Mouse (Mus musculus) embryonic facial prominence, embryonic 15.5 days (tissue): ENCODE results near the gene Dstn. TPM values are rescaled to one million over a fixed set of nuclear protein-coding genes. Genes with fewer than 3 reads are reported as not detected.

Experiments used
- ATAC-seq: fragments of 200-750 bp; cut with Nextera tagmentation; 2 replicates; pipeline ENCODE4 v1.8.0; 2017; ENCODE audit warnings: low read depth, moderate TSS enrichment; ENCODE audit not compliant: insufficient number of reproducible peaks, low FRiP score, low TSS enrichment
- H3K27ac ChIP-seq: fragments of 300-500 bp; sonication (generic); replicated peaks from 2 replicates; pipeline ENCODE4 v1.5.1; 2015; ENCODE audit warnings: mild to moderate bottlenecking, inconsistent platforms
- H3K27me3 ChIP-seq: fragments of 300-500 bp; sonication (generic); 2 replicates; pipeline ENCODE4 v1.6.1; 2015; ENCODE audit warnings: inconsistent platforms
- H3K36me3 ChIP-seq: fragments of 300-500 bp; sonication (generic); 2 replicates; pipeline ENCODE4 v1.6.1; 2015; ENCODE audit warnings: mild to moderate bottlenecking, inconsistent platforms
- H3K4me1 ChIP-seq: fragments of 300-500 bp; sonication (generic); 2 replicates; pipeline ENCODE4 v1.6.1; 2015; ENCODE audit warnings: inconsistent platforms
- H3K4me2 ChIP-seq: fragments of 300-500 bp; sonication (generic); replicated peaks from 2 replicates; pipeline ENCODE4 v1.6.1; 2015; ENCODE audit warnings: mild to moderate bottlenecking, inconsistent platforms
- H3K4me3 ChIP-seq: fragments of 300-500 bp; sonication (generic); replicated peaks from 2 replicates; pipeline ENCODE4 v1.5.1; 2015; ENCODE audit warnings: mild to moderate bottlenecking, inconsistent platforms
- H3K9ac ChIP-seq: fragments of 300-500 bp; sonication (generic); 2 replicates; pipeline ENCODE4 v1.6.1; 2015; ENCODE audit warnings: inconsistent platforms
- H3K9me3 ChIP-seq: fragments of 300-500 bp; sonication (generic); replicated peaks from 2 replicates; pipeline ENCODE4 v1.6.1; 2016; ENCODE audit warnings: inconsistent platforms
- WGBS: fragments of 180-500 bp; shearing (Covaris S2); methylation state at CpG from one replicate; pipeline ENCODE4 v1.1.7; 2015; 5-methylcytosine and 5-hydroxymethylcytosine counted together
- polyA plus RNA-seq: library from polyadenylated mRNA; unstranded; fragments of >200 nt; fragmentation: Nextera tagmentation; extraction: Ambion mirVana; gene quantifications from 2 replicates; pipeline ENCODE4 v1.2.1, GENCODE M21; 2015

Gene Dstn
- polyA plus RNA-seq: 403 and 440 TPM in 2 replicates

DNA sequence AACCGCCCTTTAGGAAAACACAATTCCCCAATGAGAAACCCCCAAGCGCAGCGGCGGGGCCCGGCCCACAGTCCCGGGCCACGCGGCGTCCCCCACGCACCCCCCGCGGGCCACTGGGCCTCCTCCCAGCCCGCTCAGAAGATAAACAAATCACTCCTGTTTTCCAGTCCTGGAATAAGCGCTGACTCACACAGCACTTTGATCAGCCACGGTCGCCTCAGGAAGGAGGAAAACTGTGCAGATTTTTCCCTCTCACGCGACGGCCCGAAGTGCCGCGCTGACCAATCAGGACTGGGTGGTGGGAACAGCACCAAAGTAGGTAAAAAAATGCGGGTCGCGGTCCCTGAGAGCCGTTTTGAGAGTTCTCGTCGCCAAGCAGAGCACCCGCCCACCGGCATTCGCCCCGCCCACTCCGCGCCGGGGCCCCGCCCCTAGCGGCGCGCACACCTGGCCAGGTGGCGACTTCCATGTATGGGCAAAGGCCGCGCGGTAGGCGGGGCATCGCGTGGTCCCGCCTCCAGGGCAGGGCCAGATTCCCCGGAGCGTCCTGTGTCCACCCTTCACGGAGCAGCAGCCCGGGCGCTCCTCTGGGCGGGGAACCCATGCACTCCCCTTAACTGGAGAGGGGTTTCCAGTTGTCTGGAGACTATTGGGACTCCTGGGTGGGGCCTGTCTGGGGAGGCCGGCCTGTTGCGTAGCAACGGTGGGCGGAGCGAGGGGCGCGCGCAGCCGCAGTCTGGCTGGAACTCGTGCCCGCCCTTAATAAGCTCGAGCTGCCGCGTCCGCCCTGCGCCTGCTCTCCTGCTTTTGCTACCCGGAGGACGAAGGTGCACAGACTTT, at the start of gene Dstn:
TSS of gene Dstn (plus strand) at position 561 of the 840 bp plus-strand sequence.
- no peaks in the 10 kb centered on the region for H3K27me3 ChIP-seq
- H3K36me3 ChIP-seq: no peaks in the 10 kb centered on the region
- peak; percentile 98 for ATAC-seq
- peak within 1 kb of the TSS; percentile 91 for H3K4me3 ChIP-seq
- H3K9me3 ChIP-seq: no peaks in the 10 kb centered on the region
- H3K4me1 ChIP-seq: peaks cover 26% of the 10 kb centered on the region
- peak within 1 kb of the TSS; percentile 84 for H3K9ac ChIP-seq
- under 1% methylated on average over 71 of the region's 71 CpGs for WGBS
- peak within 1 kb of the TSS; percentile 99 for H3K27ac ChIP-seq
- H3K4me2 ChIP-seq: peak within 1 kb of the TSS; percentile 61

DNA sequence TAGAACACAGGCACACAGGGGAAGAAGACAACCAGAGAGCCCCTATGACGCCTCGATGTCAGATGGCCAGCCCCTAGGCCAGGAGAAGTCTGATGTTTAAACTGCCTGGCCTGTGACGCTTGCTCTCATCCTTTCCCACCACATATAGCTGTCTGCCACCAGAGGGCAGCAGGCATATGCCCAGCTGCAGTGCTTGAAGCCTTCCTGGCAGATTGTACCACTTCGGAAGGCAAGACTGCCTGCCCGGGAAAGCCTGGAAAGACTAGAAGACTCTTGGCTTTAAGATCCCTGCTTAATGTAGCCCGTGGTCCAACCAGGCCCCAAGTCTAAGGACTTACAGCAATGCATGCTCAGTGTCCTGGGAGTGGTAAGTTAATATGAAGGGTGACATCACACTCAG, 47.8 kb upstream of the Dstn start:
- H3K4me3 ChIP-seq: no peak overlapping the region
- ATAC-seq: 0 out of 2 replicates have a peak, but pooled peaks have one; percentile 20
- peaks cover 12% of the 10 kb centered on the region for H3K4me1 ChIP-seq
- no peaks in the 10 kb centered on the region for H3K36me3 ChIP-seq
- 3% methylated on average over 6 of the region's 6 CpGs for WGBS
- peak overlapping the region; percentile 32 for H3K4me2 ChIP-seq
- no peak overlapping the region for H3K27ac ChIP-seq
- no peak overlapping the region for H3K9ac ChIP-seq
- H3K27me3 ChIP-seq: no peaks in the 10 kb centered on the region
- H3K9me3 ChIP-seq: no peaks in the 10 kb centered on the region

DNA sequence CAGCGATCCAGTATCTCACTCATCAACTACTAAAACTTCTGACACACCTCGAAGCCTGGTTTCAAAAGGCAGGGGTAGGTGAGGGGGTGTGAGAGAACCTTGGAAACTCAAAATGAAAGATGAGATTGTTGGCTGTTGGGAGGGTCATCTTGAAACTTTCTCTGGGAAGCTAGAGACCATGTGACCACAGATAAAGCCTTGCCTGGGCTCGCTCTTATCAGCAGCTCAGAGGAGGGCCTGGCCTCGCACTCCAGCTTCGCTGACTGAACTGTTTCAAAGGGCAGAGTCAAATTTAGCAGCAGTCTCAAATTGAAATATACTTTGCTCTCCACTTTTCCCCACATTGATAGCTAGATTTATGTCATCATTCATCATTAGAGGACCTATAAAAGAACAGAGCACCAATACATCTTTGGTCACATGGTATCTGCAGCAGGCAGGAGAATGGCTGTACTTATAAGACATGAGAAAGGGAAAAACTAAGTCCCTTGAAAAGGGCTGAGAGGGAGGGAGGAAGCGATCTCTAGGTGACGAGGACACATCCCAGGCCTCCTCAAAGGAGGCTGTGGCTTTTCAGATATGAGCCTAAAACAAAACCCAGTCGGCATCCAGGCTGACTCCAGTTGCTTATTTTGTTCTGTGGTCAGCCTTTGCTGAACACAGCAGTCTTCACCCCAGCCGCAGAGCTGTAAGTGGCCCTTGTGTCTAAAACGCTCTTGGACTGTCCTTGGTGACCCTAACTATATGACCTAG, 44.0 kb upstream of the Dstn start:
- Histone ChIP-seq H3K27me3 (no peaks in the 10 kb centered on the region), H3K4me3 (no peak overlapping the region), H3K9me3 (no peaks in the 10 kb centered on the region), H3K9ac (no peak overlapping the region), H3K4me2 (no peak overlapping the region), H3K4me1 (peaks cover 7% of the 10 kb centered on the region; the same call in 1 of the 2 replicates), H3K27ac (no peak overlapping the region), H3K36me3 (no peaks in the 10 kb centered on the region)
- ATAC-seq: peak; percentile 54; the same call in 1 of the 2 replicates
- WGBS: 67% methylated on average over 10 of the region's 10 CpGs

- Histone ChIP-seq H3K4me1 (no peaks in the 10 kb centered on the region), H3K27me3 (no peaks in the 10 kb centered on the region), H3K4me3 (no peak overlapping the region), H3K27ac (no peak overlapping the region), H3K9ac (no peak overlapping the region), H3K4me2 (no peak overlapping the region), H3K9me3 (no peaks in the 10 kb centered on the region), H3K36me3 (no peaks in the 10 kb centered on the region)
- WGBS: 61% methylated on average over 1 of the region's 1 CpGs
- ATAC-seq: no peak
These were observed 39.1 kb upstream of the Dstn start for GRCm38 (mm10) chr2:143876026-143876425.

- no peaks in the 10 kb centered on the region for H3K4me1 ChIP-seq
- H3K36me3 ChIP-seq: no peaks in the 10 kb centered on the region
- H3K4me3 ChIP-seq: no peak overlapping the region
- ATAC-seq: no peak
- no peaks in the 10 kb centered on the region for H3K27me3 ChIP-seq
- WGBS: 54% methylated on average over 4 of the region's 4 CpGs
- no peak overlapping the region for H3K27ac ChIP-seq
- no peaks in the 10 kb centered on the region for H3K9me3 ChIP-seq
- no peak overlapping the region for H3K4me2 ChIP-seq
- no peak overlapping the region for H3K9ac ChIP-seq
These were observed 38.0 kb upstream of the Dstn start for GRCm38 (mm10) chr2:143876929-143877632.

DNA sequence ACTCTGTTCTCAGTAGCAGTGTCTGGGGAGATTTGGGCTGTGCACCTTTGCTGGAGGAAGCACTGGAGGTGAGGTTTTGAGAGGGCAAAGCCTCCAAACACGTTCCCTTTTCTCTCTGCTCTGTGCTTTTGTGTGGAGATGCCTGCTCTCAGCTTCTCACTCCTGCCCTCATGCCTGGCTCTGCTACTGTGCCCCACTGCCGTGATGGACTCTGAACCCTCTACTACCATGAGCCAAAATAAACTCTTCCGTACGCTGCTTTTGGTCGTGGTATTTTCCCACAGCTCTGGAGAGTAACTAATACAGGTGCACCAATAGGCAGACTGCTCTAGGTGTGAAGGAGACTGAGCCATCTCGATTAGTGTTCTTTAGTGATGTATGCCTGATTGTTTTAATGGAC, 35.8 kb upstream of the Dstn start:
- H3K9me3 ChIP-seq: no peaks in the 10 kb centered on the region
- H3K4me1 ChIP-seq: no peaks in the 10 kb centered on the region
- no peak overlapping the region for H3K27ac ChIP-seq
- no peaks in the 10 kb centered on the region for H3K27me3 ChIP-seq
- H3K4me2 ChIP-seq: no peak overlapping the region
- WGBS: 85% methylated on average over 6 of the region's 6 CpGs
- H3K36me3 ChIP-seq: no peaks in the 10 kb centered on the region
- no peak overlapping the region for H3K4me3 ChIP-seq
- no peak overlapping the region for H3K9ac ChIP-seq
- no peak for ATAC-seq

- H3K4me3 ChIP-seq: no peak overlapping the region
- H3K9ac ChIP-seq: no peak overlapping the region
- no peaks in the 10 kb centered on the region for H3K27me3 ChIP-seq
- H3K4me1 ChIP-seq: no peaks in the 10 kb centered on the region
- no peaks in the 10 kb centered on the region for H3K9me3 ChIP-seq
- no peak overlapping the region for H3K27ac ChIP-seq
- WGBS: 84% methylated on average over 4 of the region's 4 CpGs
- no peak overlapping the region for H3K4me2 ChIP-seq
- no peaks in the 10 kb centered on the region for H3K36me3 ChIP-seq
- no peak for ATAC-seq
These were observed 33.1 kb upstream of the Dstn start for GRCm38 (mm10) chr2:143882002-143882401.

GRCm38 (mm10) chr2:143882606-143883288, 32.4 kb upstream of the Dstn start:
- H3K9ac ChIP-seq: no peak overlapping the region
- 75% methylated on average over 10 of the region's 10 CpGs for WGBS
- H3K9me3 ChIP-seq: no peaks in the 10 kb centered on the region

DNA sequence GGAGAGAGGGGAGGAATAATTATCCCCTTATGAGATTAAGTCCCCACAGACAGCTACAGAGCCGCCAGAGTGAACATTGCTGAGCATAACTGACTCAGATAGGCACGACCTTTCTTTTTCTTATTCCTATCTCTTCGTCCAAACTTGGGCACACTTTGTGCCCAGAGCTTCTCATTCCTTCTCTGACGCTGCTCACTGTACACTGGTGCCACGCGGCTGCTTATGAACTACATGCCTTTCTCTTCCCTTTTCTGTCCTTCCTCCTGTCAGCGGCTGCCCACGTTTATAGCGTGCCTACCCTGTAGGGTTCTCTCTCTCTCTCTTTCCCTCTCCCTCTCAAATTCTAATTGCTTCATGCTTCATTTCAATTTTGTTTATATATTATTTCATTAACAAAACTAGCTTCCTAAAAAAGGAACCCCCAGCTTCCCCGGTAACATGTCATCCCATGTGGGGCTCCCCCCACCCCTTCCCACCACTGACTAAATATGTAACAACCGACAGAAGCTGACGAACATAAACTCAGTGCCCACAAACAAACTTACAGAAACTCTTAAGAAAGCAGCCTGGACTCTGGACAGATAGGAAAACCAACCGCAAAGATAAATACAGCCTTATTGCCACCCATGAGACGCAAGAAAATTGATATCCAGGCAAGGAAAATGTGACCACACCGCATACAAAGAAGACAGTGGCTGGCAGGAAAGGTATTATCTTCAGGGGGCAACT, 25.8 kb upstream of the Dstn start:
- Histone ChIP-seq H3K27me3 (no peaks in the 10 kb centered on the region), H3K4me2 (peak overlapping the region; percentile 32), H3K4me3 (0 out of 2 replicates have a peak overlapping the region, but pooled peaks have one; percentile 6), H3K9ac (no peak overlapping the region), H3K27ac (peak overlapping the region; percentile 81), H3K4me1 (no peaks in the 10 kb centered on the region), H3K36me3 (no peaks in the 10 kb centered on the region), H3K9me3 (no peaks in the 10 kb centered on the region)
- 67% methylated on average over 15 of the region's 15 CpGs for WGBS
- ATAC-seq: peak; percentile 29; the same call in 1 of the 2 replicates

More at GRCm38 (mm10) chr2:143882606-143883288, 32.4 kb upstream of the Dstn start:
- Histone ChIP-seq H3K4me1 (no peaks in the 10 kb centered on the region), H3K4me3 (no peak overlapping the region), H3K4me2 (no peak overlapping the region), H3K27ac (no peak overlapping the region), H3K27me3 (no peaks in the 10 kb centered on the region), H3K36me3 (no peaks in the 10 kb centered on the region)
- ATAC-seq: no peak

DNA sequence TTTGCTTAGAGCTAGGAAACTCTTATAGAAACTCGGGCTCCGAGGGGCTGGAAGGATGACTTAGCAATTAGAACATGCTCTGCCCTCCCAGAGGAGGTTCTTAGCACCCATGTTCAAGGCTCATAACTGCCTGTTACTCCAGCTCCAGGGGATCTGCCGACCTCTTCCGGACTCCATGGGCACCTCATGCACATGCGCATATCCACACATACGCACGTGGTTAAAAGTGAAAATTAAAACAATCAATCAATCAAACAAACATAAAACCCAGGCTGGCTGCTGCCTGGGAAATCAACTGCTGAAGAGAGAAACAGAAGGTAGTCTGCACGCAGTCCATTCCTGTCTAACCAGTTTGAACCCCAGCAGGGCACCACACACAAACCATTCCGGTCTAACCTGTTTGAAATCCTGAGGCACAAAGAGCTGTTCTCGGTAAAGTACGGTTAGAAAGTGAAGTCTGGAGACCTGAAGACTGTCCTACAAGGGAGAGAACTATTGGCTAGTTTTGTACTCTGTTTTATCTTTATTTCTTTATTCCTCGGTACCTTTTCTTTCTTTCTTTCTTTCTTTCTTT, 25.2 kb upstream of the Dstn start:
- Histone ChIP-seq H3K27me3 (no peaks in the 10 kb centered on the region), H3K27ac (peak overlapping the region; percentile 81), H3K9me3 (no peaks in the 10 kb centered on the region), H3K36me3 (no peaks in the 10 kb centered on the region), H3K9ac (no peak overlapping the region; the same call in 1 of the 2 replicates), H3K4me2 (peak overlapping the region; percentile 32), H3K4me1 (no peaks in the 10 kb centered on the region), H3K4me3 (0 out of 2 replicates have a peak overlapping the region, but pooled peaks have one; percentile 6)
- peak; percentile 65; the same call in 1 of the 2 replicates for ATAC-seq
- 41% methylated on average over 12 of the region's 12 CpGs for WGBS
